Mouse (Mus musculus): ENCODE results near the gene Erich4.
"Not testable (repeated sequence)": the region's sequence is repeated elsewhere in the genome, so short reads cannot be mapped to it uniquely, and the experiment has no call there.

The Erich4 gene

DNA sequence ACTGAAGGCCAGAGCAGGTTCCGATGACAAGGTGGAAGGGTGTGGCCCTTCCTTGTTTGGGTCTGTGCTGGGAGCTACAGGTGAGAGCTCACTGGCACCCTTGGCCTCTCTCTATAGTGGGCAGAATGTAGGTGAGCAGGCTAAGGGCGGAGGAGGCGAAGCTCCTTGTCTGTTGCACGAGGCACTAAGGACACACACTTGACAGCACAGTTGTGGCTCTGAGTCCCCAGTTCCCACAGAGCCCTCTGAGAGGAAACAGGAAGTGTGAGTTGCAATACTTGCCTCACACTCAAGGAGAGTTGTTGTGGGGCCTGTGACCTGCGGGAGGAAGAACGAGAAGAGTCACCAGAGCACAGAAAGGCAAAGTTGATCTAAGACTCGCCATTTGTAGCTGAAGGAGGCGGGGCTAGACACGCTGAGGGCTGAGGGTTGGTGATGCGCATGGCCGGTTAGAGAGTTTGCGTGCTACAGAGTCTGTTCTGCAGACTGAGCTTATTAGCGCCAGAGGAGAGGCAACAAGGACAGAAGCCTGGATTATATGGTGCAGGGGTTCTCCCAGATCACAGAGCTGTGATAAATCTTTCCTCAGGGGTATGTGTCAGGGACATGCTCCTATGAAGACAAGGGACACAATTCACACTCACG is 38.8 kb downstream of the Erich4 start:
- DNase-seq (ENCODE audit: low spot score): not testable (repeated sequence)

DNA sequence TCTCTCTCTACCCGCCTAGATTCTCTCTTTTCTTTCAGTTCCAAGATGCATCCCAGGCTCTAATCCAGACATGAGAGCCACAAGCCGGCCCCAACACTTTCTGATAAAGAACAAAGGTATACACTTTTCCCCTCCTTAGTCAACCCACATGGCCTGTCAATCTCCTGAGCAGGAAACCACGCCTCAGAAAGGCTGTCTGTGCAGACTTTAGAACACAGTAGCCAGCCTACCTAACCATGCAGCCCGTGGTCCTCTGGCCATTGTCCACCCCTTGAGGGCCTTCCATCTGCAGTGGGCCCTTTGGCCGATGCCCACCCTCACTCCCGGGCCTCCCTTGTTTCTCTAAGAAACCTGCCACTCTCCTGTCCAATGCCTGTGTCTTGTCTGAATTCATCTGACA is 39.4 kb downstream of the Erich4 start:
- DNase-seq (ENCODE audit: low spot score): not testable (repeated sequence)

DNA sequence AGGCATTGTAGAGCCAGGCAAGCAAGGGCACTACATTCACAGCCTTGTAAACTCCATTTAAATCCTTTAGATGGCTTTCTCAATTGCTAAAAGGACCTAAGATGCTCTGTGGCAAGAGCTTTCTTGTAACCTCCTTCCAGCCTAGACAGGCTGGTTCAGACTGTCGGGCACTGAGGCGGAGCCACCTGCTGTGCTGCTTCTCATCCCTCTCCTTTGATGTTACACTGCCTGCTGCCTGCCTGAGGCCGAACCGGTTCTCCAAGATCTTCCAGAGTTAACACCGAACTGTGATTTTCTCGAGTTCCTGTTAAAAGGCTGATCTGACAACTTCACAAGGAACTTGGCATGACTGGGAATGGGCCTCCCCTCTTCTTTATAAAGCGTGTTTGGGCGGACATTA is 39.8 kb downstream of the Erich4 start:
- no peak for DNase-seq (ENCODE audit: low spot score)

DNA sequence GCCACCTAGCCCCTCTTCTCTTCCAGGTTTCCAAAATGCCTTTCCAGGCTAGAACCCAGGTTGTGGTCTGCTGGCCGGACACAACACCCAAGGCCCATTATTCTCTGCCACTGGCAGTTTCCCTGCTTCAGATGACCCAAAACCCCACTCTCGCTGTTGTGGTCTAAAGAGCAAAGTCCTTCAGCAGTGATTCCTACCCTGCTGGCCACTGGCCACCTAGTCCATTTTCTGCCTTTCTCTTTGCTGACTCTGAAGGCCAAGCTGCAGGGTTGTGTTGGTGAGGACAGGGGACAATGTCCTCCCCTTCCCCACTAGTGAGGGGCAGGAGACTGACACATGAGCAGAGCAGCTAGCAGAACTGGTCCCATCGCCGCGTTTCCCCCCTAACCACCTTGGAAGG is 40.6 kb downstream of the Erich4 start:
- DNase-seq (ENCODE audit: low spot score): no peak

DNA sequence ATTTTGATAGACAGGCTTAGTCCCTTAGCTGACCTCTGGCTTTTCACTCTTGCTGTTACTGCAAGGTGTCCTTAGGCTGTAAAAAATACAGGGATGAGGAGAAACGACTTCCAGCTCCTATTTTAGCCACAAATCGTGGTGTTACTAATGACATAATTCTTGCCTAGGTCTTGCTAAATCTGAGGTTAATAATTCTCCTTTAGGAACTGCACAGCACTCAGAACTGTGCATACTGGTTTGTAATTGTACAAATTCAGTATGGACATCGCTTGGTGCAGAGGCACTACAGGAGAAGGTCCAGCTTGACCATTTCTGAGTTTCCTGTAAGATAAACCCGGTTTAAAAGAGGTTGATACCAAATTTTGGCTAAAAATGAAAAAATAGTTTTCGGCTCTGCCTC is 41.9 kb downstream of the Erich4 start:
- DNase-seq (ENCODE audit: low spot score): not testable (repeated sequence)

DNA sequence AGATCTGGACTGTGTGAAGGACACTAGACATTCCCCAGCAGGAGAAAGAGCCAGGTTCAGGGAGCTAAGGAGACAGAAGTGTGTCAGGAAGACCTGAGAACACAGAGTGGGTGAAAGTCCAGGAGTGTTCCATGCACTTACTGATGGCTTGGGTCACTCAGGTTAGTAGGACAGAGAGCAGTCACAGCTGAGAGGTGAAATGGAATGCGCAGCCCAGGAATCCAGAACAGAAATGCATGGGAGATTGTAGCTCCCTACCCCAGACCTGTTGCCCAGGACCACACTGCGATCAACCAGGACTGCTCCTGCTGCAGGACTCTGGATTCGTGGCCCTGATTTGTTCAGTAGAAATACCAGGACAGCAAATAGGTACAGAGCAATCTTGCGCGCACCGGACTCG is 47.0 kb downstream of the Erich4 start:
- no peak for DNase-seq (ENCODE audit: low spot score)

All from adipocyte (in vitro differentiated cells).